Mouse (Mus musculus) retina, postnatal 7 days (tissue): ENCODE results near the gene Timmdc1.
"Not testable (repeated sequence)": the region's sequence is repeated elsewhere in the genome, so short reads cannot be mapped to it uniquely, and the experiment has no call there.

ENCODE experiments used
- DNase-seq: peaks from one replicate; pipeline ENCODE4 v3.0.0-alpha.2; 2012; ENCODE audit warnings: low read depth, low spot score

Gene Timmdc1

DNA sequence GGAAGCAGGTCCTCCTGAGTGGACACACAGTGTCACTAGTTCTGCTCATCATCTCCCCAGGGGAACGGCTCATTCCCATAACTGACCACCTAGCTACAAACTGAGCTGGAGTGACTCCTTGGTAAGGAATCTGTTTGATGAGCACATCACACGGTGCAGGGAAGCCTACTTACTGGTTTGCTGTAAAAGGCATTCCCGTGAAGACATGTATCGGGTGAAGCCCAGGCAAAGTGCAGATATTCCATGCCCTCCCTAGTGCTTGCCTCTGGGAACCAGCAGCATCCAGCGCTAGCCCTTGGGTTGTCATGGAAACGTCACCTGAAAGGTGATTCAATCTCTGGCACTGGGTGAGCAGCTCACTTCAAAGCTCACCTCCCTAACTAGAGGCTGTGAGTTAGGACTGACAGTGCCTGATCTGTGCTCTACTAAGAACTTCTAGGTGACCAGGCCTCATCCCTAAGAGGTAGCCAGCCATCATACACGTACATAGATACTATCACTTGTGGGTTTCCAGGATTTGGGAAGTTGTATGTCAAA is 25.8 kb downstream of the Timmdc1 start:
- DNase-seq, result no peak

DNA sequence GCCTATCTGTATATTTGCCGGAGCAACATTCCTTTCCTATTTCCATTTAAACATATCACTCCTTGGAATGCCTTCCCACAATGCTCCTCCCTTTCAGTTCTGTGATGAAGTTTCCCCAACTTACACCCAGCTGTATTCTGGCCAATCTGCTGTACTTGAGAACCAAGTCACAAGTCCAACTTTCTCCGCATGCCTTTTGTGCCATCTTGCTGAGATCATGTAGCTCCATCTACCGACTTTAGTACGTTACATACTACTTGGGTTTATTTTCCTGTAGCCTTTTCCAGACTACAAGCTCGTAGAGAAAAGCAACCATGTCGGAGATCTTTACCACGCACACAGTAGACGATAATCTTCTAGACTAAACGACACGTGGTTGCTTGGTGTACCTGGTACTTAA is 28.6 kb downstream of the Timmdc1 start:
- no peak for DNase-seq

DNA sequence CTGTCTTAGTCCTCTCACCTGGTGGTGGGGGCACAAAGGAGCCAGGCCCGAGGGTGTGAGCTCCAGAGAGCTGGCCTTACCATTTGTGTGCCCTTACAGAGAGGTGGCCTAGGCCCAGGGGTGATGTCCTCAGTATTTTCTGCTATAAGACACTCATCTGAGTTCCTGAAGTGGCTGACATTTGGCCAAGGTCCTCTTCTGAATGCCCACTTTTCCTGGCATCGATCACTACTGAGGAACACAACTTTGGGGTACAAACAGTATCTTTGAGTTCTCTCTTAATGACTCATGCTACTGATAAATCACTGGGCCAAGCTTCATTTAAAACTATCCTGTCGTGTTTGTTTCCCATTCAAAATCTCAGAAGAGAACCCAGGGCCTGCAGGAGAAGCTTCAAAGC is 29.9 kb downstream of the Timmdc1 start:
- no peak for DNase-seq

DNA sequence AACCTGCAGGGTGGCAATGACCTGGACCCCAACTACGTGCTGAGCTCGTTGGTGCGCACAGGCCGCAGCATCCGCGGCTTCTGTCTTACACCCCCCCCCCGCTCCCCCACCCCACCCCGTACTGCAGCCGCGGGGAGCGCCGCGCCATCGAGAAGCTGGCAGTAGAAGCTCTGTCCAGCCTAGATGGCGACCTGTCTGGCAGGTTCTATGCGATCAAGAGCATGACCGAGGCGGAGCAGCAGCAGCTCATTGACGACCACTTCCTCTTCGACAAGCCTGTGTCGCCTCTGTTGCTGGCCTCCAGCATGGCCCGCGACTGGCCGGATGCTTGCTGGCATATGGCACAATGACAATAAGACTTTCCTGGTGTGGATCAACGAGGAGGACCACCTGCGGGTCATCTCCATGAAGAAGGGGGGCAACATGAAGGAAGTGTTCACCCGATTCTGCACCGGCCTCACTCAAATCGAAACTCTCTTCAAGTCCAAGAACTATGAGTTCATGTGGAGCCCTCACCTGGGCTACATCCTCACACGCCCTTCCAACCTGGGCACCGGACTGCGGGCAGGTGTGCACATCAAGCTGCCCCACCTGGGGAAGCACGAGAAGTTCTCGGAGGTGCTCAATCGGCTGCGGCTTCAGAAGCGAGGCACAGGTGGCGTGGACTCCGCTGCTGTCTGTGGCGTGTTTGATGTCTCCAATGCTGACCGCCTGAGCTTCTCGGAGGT is 38.7 kb downstream of the Timmdc1 start:
- DNase-seq, result no peak

DNA sequence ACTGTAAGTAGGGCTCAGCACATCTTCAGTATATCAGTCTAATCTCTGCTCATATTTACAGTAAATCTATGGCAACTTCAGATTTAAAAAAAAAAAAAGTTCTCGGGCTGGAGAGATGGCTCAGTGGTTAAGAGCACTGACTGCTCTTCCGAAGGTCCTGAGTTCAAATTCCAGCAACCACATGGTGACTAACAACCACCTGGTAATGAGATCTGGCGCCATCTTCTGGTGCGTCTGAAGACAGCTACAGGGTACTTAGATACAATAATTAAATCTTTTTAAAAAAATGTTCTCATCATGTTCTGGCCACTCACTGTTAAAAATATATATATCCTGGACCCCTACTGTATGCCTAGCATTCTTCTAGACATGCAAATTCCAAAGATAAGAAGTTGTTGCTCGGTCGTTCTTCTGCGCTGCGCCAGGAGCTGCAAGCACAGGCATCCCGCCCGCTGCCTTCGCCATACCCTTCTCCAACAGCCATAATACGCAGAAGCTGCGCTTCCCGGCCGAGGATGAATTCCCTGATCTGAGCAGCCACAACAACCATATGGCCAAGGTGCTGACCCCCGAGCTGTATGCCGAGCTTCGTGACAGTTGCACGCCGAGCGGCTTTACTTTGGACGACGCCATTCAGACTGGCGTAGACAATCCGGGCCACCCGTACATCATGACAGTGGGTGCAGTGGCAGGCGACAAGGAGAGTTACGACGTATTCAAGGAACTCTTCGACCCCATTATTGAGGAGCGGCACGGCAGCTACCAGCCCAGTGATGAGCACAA is 39.5 kb downstream of the Timmdc1 start:
- DNase-seq, result no peak

DNA sequence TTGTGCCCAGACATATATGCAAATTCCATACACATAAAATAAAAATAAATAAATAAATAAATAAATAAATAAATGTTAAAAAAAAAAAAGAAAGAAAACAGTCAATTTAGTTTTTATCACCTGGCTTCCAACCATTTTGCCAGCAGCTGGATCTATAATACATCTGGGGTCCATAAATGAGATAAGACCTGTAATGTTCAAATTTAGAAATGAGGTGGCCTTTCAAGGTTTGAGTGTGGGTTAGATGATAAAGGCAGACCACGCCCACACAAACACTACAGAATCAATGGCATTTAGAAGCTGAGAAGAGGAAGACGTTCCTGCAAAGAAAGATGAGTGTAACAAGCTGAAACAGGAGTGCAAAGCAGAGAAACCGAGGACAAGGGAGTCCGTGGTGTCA is 41.1 kb downstream of the Timmdc1 start:
- DNase-seq, result no peak

DNA sequence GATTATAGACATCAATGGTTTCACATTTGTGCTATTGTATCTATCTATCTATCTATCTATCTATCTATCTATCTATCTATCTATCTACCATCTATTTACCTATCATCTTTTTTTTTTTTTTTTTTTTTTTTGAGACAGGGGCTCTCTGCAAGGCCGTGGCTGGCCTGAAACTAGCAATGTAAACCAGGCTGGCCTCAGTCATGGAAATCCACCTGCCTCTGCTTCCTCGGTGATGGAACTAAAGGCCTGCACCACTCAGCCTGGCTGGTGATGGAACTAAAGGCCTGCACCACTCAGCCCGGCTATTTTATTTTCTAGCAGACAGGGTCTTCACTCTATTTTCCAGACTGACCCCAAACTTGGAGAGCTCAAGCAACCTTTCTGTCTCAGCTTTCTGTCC is 44.2 kb downstream of the Timmdc1 start:
- DNase-seq, result no peak

DNA sequence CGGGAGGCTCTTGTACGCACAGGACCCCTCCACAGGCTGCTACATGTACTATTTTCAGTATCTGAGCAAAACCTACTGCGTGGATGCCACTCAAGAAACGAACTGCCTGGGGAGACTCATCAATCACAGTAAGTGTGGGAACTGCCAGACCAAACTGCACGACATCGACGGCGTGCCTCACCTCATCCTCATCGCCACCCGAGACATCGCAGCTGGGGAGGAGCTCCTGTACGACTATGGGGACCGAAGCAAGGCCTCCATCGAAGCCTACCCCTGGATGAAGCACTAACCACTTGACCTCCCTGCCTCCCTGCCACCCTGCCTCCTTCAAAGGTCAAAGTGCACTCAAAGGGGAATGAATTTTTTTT is 45.2 kb downstream of the Timmdc1 start:
- not testable (repeated sequence) for DNase-seq

DNA sequence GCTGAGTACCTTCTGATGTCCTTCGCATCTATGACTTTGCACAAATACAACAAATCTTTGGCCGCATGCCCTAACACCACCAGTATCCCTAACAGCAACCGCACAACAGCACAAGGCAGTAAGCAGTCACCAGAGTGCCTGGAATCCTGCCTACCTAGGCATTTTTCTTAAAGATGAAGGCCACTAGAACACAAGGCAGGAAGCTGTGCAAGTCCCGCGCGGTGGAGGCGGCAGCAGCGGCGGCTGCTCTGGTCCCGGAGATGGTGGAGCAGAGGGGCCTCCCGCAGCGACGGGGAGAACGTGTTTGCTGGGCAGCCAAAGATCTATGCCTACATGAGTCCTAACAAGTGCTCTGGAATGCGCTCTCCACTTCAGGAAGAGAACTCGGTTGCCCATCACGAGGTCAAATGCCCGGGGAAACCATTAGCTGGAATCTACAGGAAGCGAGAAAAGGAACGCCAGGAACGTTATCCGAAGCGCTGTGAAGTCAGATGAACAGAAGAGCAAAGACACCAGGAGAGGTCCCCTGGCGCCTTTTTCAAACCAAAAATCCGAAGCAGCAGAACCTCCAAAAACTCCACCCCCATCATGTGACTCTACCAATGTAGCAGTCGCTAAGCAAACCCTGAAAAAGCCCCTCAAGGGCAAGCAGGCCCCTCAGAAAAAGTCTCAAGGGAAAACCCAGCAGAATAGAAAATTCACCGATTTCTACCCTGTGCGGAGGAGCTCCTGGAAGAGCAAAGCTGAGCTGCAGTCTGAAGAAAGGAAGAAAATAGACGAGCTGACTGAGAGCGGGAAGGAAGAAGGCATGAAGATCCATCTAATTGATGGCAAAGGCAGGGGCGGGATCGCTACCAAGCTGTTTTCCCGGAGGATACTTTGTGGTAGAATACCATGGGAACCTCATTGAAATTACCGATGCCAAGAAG is 45.9 kb downstream of the Timmdc1 start:
- DNase-seq, result no peak

DNA sequence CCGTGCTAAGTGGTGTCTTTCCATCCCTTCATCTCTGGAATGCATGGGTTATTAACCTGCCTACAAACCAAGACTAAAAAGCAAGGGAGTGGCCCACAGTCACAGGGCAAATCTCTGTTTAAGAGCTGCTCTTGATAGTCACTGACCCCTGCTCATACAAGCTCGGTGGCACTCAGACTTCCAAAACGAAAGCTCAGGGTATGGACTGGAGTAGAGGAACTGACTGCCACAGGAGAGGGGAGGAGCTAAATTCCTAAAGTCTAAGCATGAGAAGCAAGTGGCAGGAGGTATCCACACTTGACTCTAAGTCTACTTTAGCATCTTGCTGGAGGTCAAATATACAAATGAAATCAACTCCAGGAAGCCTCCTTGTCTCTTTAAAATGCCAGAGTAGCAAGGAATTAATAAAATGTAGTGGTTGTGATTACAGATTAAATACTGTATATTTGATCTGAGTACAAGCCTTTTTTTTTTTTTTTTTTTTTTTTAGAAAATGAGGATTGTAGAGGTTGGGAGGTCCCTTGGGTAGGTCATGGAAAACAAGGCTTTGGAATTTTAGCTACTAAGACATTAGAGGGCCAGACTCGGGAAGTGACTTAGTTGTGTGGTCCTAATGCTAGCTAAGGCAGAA is 46.7 kb downstream of the Timmdc1 start:
- DNase-seq, result no peak

DNA sequence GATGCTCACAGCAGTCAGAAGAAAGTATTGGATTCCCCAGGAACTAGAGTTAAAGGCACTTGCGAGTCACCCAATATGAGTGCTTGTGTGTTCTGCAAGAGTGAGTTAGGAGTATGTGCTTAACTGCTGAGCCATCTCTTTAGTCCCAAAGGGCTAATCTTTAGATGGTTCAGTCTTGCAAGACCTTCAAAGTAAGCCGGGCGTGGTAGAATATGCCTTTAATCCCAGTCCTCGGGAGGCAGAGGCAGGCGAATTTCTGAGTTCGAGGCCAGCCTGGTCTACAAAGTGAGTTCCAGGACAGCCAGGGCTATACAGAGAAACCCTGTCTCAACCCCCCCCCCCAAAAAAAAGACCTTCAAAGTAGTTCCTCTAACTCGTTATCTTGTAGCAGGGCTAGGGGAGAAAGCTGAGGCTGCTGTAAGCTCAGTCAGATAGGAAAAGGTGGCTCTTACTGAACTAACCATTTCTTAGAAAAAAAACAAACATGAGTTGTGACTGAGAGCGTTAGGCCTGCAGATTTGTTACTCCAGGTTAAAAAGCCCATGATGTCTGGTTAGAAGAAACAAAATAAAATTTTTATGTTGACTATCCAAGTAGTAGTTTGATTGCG is 47.7 kb downstream of the Timmdc1 start:
- DNase-seq, result no peak

DNA sequence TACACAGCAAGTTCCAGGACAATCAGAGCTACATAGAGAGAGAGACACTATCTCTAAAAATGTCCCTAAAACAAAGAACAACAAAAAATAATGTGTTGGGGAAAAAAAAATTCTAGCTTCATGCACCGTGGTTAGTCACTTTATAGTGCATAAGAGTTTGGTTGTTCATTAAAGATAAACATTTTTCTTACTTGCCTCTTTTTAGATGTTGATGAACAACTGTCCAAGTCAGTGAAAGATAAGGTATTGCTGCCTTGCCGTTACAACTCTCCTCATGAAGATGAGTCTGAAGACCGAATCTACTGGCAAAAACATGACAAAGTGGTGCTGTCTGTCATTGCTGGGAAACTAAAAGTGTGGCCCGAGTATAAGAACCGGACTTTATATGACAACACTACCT is 48.8 kb downstream of the Timmdc1 start:
- no peak for DNase-seq

DNA sequence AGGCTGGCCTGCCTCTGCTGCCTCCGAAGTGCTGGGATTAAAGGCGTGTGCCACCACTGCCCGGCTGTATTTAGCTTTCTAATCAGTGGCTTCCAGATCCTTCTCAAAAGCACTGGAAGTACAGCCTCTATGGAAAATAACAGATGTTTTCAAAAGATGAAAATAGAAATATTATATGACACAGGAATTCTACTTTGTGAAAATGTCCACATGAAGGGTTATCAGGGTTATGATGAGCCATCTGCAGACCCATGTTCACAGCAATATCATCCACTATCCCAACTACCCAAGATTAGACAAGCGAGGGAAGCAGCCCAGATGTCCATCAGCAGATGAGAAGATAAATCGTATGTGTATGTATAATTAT is 50.0 kb downstream of the Timmdc1 start:
- no peak for DNase-seq

DNA sequence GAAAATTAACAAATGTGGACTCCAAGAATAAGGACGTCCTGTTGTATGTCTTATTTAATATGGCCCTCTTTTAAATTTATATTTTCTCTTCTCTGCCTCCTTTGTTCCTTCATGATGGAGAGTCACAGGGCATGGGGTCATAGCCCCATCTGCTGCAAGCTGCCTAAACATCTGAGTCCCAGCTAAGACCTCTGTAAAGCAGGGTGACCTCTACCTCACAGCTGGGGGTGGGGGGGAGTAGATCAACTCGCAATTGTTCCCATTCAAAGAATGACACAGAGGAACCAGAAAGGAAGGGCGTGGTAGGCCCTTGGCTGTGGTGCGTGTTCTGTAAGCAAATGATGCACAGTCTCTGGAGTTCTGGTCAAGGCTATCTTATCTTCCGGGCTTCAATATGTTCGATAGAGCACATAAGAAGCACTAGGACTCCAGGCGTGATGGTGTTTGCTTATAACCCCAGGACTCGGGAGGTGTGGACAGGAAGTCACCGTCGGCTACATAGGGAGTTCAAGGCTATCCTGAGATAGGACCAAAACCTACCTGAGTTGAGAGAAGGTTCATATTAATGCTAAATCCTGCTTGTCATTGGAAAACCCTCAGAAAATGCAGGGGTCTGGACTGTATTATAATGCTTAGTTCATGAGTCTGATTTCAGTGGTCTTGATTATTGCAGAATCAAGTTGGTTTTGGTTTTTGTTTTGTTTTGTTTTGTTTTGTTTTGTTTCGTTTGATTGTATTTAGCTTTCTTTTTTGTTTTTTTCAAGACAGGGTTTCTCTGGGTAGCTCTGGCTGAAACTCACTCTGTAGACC is 50.6 kb downstream of the Timmdc1 start:
- DNase-seq, result no peak

DNA sequence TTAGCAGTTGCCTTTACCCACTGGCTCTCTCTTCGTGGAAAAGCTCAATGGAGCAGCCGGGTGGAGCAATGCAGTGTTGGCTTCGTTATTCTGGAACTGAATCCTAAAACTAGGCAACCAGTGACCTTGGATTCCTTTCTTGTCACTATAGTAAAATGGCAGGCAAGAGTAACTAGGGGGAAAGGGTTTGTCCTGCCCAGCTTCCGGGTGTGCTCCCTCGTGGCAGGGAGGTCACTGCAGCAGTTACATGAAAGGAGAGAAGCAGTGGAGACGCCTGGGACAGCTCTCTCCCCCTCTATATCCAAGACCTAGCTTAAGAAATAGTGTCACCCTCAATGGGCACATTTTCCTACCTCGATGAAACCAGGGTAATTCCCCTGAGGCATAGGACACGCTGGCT is 53.0 kb downstream of the Timmdc1 start:
- no peak for DNase-seq

DNA sequence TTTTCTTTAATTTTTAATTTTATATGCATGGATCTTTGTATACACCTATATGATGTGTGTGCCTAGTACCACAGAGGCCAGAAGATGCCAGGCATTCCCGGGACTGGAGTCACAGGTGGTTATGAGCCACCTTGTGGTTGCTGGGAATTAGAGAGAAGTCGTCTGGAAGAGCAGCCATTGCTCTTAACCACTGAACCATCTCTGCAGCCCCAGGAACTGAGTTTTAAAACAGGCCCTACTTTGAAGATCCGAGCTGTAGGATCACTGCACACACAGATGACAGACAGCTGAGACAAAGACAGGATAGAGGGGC is 53.8 kb downstream of the Timmdc1 start:
- no peak for DNase-seq

DNA sequence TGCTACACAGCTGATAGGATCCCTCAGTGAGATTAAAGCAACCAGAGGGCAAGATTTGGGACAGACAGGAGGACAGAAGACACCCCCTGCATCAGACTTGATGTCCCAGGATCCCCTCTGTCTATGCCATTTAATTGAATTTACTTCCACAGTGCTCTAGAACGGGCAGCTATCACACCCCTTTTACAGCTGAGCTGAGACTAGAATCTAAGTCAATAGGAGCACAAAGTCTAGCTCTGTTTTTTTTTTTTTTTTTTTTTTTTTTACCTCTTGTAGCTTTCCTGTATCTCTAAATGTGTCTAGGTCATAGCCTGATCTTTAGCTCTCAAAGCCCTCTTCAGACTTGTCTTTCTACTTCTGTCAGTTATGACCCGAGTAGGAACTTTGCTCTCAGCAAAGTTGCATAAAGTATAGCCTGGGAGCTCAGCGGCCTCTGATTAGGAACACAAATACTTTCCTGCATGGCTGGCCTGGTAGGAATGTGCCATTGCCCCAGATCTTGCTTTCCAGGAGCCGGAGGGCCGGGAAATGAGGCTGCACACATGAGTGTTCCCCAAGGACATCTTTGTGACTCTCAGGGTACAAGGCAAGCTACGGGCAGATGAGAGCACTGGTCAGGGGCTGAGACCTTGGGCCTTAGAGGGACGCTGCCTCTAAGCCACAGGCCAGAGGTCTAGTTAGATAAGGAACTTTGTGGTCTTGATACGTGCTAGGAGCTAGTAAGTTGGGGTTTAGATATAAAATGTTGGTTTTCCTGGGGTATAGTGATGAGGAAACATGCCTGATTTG is 54.4 kb downstream of the Timmdc1 start:
- DNase-seq, result no peak

DNA sequence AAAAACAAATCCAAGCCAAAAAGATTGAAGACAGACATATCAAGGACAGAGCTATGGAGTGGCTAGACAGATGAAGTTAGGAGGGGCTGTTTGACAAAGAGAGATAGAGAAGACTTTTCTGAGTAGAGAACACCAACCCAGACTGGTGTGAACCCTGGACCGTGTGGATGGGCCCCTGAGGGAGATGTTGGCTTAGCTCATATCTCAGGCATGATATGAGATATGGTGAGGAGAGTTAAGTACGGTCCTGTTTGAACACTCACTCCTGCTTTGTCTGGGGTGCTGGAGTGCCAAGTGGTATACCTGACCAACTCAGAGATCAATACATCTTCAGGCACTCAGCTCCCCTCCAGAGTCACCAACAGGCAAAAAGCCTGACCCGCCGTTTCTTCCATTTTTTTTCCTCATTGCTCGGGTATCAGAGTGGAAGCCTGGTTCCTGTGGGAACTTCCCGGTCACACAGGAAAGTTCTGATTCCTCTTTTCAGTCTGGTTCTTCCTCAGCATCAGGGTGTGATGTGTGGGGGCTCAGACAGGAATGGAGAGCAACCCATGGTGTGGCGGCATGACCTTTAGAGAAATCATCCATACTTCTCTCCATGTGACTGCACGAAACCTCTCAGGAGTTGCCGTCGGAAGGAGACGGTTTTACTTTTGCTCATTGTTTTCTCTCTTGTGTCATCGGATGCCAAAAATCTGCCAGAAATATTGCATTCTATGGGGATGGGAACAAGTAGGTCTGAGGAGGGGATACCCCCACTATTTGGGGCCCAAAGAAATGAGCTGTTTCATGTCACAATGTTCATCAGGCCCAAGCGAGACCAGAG is 55.2 kb downstream of the Timmdc1 start:
- no peak for DNase-seq

DNA sequence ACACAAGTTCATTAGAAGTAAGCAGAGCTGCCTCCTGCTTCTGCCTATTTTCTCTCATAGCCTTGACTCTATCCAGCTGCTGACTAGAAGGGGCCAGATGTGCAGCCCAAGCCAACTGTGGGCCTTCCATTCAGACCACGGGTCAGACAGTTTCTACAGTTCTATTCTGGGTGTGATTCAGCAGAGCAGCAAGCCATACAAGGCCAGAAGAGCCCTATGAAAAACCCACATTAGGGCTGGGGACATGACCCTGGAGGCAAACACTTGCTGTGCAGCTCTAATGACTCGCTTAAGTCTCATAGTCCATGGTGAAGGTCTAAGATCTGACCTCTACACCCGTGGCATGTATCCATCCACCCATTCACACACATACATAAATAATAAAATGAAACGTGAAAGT is 56.4 kb downstream of the Timmdc1 start:
- DNase-seq, result no peak
